Mouse (Mus musculus) bone marrow, adult 2 months (tissue): ENCODE results near the gene Cx3cr1.

Experiments used
- CTCF ChIP-seq: fragments of 200-500 bp; IDR thresholded peaks from 2 replicates; pipeline ENCODE4 v1.5.1; 2011; ENCODE audit warnings: low read length, control low read depth; ENCODE audit not compliant: control insufficient read depth, insufficient read depth
- POLR2A ChIP-seq: fragments of 200-500 bp; IDR thresholded peaks from 2 replicates; pipeline ENCODE4 v1.6.1; 2011; ENCODE audit warnings: low read depth, mild to moderate bottlenecking, control low read depth, low read length, borderline replicate concordance; ENCODE audit not compliant: control insufficient read depth

GRCm38 (mm10) chr9:120081967-120082366 lies 12.3 kb upstream of the Cx3cr1 start:
- TF ChIP-seq CTCF (no peak), POLR2A (no peak)
